Mouse (Mus musculus) myocyte (in vitro differentiated cells): ENCODE data around the gene Jmjd1c.

Source experiments
- CEBPB ChIP-seq: IDR thresholded peaks from 2 replicates; pipeline ENCODE4 v1.6.1; 2011; ENCODE audit warnings: mild to moderate bottlenecking, moderate library complexity; ENCODE audit not compliant: poor library complexity, insufficient read depth, severe bottlenecking
- E2F4 ChIP-seq: IDR thresholded peaks from one replicate; pipeline ENCODE4 v1.6.1; 2011; ENCODE audit warnings: mild to moderate bottlenecking, control low read depth, moderate library complexity; ENCODE audit not compliant: insufficient read depth
- MYOG ChIP-seq, 3 experiments: IDR thresholded peaks; one replicate each; pipeline ENCODE4 v1.6.1; 2011; ENCODE audit warnings: control low read depth in 2 of 3, low read depth in 2 of 3, mild to moderate bottlenecking in 2 of 3; ENCODE audit not compliant: insufficient read length in 2 of 3, control insufficient read depth in 1 of 3, insufficient read depth in 1 of 3
- POLR2A ChIP-seq: IDR thresholded peaks from one replicate; pipeline ENCODE4 v1.6.1; 2011; ENCODE audit warnings: low read depth, mild to moderate bottlenecking, control low read depth, moderate library complexity; ENCODE audit not compliant: insufficient read length

DNA sequence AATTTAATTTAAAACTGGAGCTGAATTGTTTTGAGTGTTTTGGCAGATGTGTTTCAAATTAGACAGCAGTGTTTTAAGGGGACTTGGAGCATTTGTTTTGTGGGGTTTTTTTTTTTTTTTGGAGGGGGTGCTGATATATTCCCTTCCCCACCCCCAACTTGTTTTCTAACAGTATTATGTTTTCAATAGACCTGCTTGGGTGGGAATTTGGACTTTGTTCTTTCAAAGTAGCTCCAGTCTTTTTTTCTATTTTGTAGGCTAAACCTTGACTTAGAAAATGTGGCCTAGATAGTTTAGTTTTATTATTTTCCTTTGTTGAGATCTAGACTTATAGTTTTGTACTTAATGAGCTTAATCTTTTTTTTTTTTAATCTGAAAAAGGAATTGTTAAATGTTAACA lies 90.6 kb downstream of the Jmjd1c start:
- TF ChIP-seq POLR2A = no peak
- no peak for TF ChIP-seq MYOG (IDR thresholded peaks at IDR 0.05; ENCODE audit: control insufficient read depth in 1 of 3, insufficient read depth in 1 of 3, insufficient read length in 2 of 3, low read depth in 2 of 3)
- no peak for TF ChIP-seq CEBPB
- TF ChIP-seq E2F4 = no peak
